Mouse (Mus musculus) heart, postnatal 10 days (tissue): ENCODE results near the gene Olfr835. TPM values are rescaled to one million over a fixed set of nuclear protein-coding genes. Genes with fewer than 3 reads are reported as not detected.

Experiments
- DNase-seq, 2 experiments: peaks; one replicate each; pipeline ENCODE4 v3.0.0; 2021
- intact Hi-C: fragments of 180-260 bp; cut with DNase I; formaldehyde crosslinking; loops from one replicate; pipeline ENCODE4 v1.15.1; 2025
- total RNA-seq, 2 experiments: library from RNA; stranded (reverse); gene quantifications; 2 replicates each; pipeline ENCODE4 v1.2.3; 2021

Olfr835 gene
- total RNA-seq, result not detected

- DNase-seq, result no peak
- intact Hi-C loops, result no loop called here
Measured at GRCm38 (mm10) chr9:19032435-19032834, at the start of gene Olfr835. Gene Olfr835 (plus strand): TSS chr9:19032735.

- intact Hi-C loops, result no loop called here
Measured at GRCm38 (mm10) chr9:18987690-18988089, 44.8 kb upstream of the Olfr835 start, which contains the start of gene Olfr834. Gene Olfr834 (plus strand): TSS chr9:18987990.

GRCm38 (mm10) chr9:19084986-19085385 is 52.5 kb downstream of the Olfr835 start:
- intact Hi-C loops, result no loop called here
- DNase-seq, result no peak

More at GRCm38 (mm10) chr9:18987690-18988089, 44.8 kb upstream of the Olfr835 start, which contains the start of gene Olfr834:
- DNase-seq, result no peak

Other genes starting within 250 kb of the Olfr835 start
- not detected for gene Olfr828, start 213.2 kb upstream of the Olfr835 start, total RNA-seq
- not detected for gene Olfr829, start 177.8 kb upstream of the Olfr835 start, total RNA-seq
- gene Olfr830, start 158.0 kb upstream of the Olfr835 start, total RNA-seq, result not detected
- gene Olfr832, start 95.6 kb upstream of the Olfr835 start, total RNA-seq, result not detected
- gene Olfr834, start 44.7 kb upstream of the Olfr835 start, total RNA-seq, result not detected
- gene Olfr836, start 87.6 kb downstream of the Olfr835 start, total RNA-seq, result not detected
- not detected for gene Olfr837, start 103.6 kb downstream of the Olfr835 start, total RNA-seq
- gene Olfr839-ps1, start 144.6 kb downstream of the Olfr835 start, total RNA-seq, result not detected
- not detected for gene Olfr843, start 219.3 kb downstream of the Olfr835 start, total RNA-seq